Mouse (Mus musculus): Measurements from ENCODE around the gene B4galt4. TPM values are rescaled to one million over a fixed set of nuclear protein-coding genes. Genes with fewer than 3 reads are reported as not detected.

The B4galt4 gene
- total and polyA plus RNA-seq, 2 experiments from 2014 or later = 12.6 to 26.6 TPM

DNA sequence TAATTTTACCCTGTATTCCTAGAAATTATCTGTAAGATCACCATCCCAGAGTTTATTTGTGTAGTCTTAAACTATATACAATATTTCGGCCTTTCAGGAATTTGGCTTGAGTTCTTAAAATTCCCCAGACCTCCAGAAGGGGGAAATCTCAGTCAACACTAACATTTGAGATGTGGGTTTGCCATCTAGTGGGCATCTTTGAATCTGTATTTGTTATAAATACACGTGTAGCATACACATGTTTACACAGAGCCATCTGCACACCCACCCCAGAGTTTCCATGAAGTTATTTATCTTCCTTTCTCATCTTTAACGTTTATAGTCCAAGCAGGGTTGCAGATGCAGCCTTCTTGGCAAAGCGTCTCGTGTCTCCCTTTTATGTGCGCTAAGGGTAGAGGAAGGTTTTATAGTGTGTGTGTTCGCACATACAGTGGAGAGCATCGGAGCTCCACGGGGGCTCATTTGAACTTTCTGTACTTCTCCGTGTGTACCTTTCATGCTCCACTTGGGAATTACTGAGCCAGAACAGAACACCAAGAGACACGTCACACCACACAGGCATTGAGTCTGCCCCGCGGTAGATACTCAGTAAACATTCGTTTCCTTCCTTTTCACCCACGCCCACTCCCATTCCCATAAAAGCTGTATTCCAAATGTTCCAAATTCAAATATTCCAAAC lies 12.3 kb upstream of the B4galt4 start:
- H3K4me1 ChIP-seq (ENCODE audit: control insufficient read depth, insufficient read depth) = no peaks in the 10 kb centered on the region
- peak overlapping the region; percentile 79 for H3K27ac ChIP-seq (ENCODE audit: low read depth)
- DNase-seq (ENCODE audit: low spot score) = peak; percentile 77
- H3K4me3 ChIP-seq (ENCODE audit: low read depth, low read length) = peak overlapping the region; percentile 22
- ATAC-seq (ENCODE audit: insufficient read depth, low read depth) = peak; percentile 64
- TF ChIP-seq CTCF (IDR thresholded peaks at IDR 0.05; ENCODE audit: low read depth) (peak; percentile 77), EP300 (IDR thresholded peaks at IDR 0.05; ENCODE audit: low read depth) (no peak; the same call in 1 of the 2 replicates)
- H3K9ac ChIP-seq (replicated peaks; ENCODE audit: low read depth, low read length) = no peak overlapping the region
- H3K27me3 ChIP-seq (ENCODE audit: control insufficient read depth, insufficient read depth, low read length) = no peaks in the 10 kb centered on the region
- no peaks in the 10 kb centered on the region for H3K9me3 ChIP-seq (replicated peaks; ENCODE audit: control insufficient read depth, low read length)
- H3K36me3 ChIP-seq (replicated peaks; ENCODE audit: control insufficient read depth, insufficient read depth, low read length) = no peaks in the 10 kb centered on the region
- WGBS = 48% methylated on average over 15 of the region's 15 CpGs
- peak overlapping the region; percentile 55 for H3K4me2 ChIP-seq (ENCODE audit: low read depth, low read length)

DNA sequence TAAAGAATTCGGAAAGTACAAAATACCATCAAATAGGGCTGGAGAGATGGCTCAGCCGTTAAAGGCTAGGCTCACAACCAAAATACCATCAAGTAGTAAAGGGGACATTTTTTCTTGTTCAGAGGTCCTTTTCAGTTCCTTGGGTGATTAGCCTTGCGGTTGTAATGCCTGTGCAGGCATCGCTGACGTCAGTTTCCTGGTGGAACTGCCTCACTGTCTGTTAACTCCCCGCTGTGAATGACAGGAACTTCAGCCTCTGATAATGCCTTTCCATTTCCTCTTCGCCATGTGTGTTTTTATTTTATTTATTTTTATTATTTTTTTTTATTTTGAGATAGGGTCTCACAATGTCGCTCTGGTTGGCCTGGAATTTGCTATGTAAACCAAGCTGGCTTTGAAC lies 11.1 kb upstream of the B4galt4 start:
- no peaks in the 10 kb centered on the region for H3K4me1 ChIP-seq (ENCODE audit: control insufficient read depth, insufficient read depth)
- 36% methylated on average over 8 of the region's 8 CpGs for WGBS
- H3K36me3 ChIP-seq (replicated peaks; ENCODE audit: control insufficient read depth, insufficient read depth, low read length) = no peaks in the 10 kb centered on the region
- no peak overlapping the region for H3K4me3 ChIP-seq (ENCODE audit: low read depth, low read length)
- no peak for TF ChIP-seq EP300 (IDR thresholded peaks at IDR 0.05; ENCODE audit: low read depth)
- ATAC-seq (ENCODE audit: insufficient read depth, low read depth) (peak; percentile 56; the same call in 1 of the 2 replicates), DNase-seq (ENCODE audit: low spot score) (peak; percentile 63)
- peak overlapping the region; percentile 55 for H3K4me2 ChIP-seq (ENCODE audit: low read depth, low read length)
- no peaks in the 10 kb centered on the region for H3K9me3 ChIP-seq (replicated peaks; ENCODE audit: control insufficient read depth, low read length)
- no peak overlapping the region for H3K9ac ChIP-seq (replicated peaks; ENCODE audit: low read depth, low read length)
- no peaks in the 10 kb centered on the region for H3K27me3 ChIP-seq (ENCODE audit: control insufficient read depth, insufficient read depth, low read length)
- H3K27ac ChIP-seq (ENCODE audit: low read depth) = peak overlapping the region; percentile 79

- no peak overlapping the region for H3K27ac ChIP-seq (ENCODE audit: low read depth)
- no peak for DNase-seq (ENCODE audit: low spot score)
- no peaks in the 10 kb centered on the region for H3K27me3 ChIP-seq (ENCODE audit: control insufficient read depth, insufficient read depth, low read length)
- no peak overlapping the region for H3K9ac ChIP-seq (replicated peaks; ENCODE audit: low read depth, low read length)
- peak overlapping the region; percentile 58 for H3K4me3 ChIP-seq (ENCODE audit: low read depth, low read length)
- no peak for TF ChIP-seq EP300 (IDR thresholded peaks at IDR 0.05; ENCODE audit: low read depth)
- TF ChIP-seq CTCF (IDR thresholded peaks at IDR 0.05; ENCODE audit: low read depth) = no peak
- 77% methylated on average over 13 of the region's 13 CpGs for WGBS
- H3K9me3 ChIP-seq (replicated peaks; ENCODE audit: control insufficient read depth, low read length) = no peaks in the 10 kb centered on the region
- ATAC-seq (ENCODE audit: insufficient read depth, low read depth) = 0 out of 2 replicates have a peak, but pooled peaks have one; percentile 9
- H3K36me3 ChIP-seq (replicated peaks; ENCODE audit: control insufficient read depth, insufficient read depth, low read length) = 0 out of 2 replicates have a peak, but pooled peaks cover 11% of the 10 kb centered on the region
- H3K4me1 ChIP-seq (ENCODE audit: control insufficient read depth, insufficient read depth) = peaks cover 4% of the 10 kb centered on the region; the same call in 1 of the 2 replicates
- peak overlapping the region; percentile 78 for H3K4me2 ChIP-seq (ENCODE audit: low read depth, low read length)
Observed at GRCm38 (mm10) chr16:38741204-38741903, 710 bp upstream of the B4galt4 start.

GRCm38 (mm10) chr16:38742659-38743131 lies 631 bp downstream of the B4galt4 start:
- WGBS = under 1% methylated on average over 13 of the region's 13 CpGs
- peak overlapping the region; percentile 43 for H3K27ac ChIP-seq (ENCODE audit: low read depth)
- H3K9me3 ChIP-seq (replicated peaks; ENCODE audit: control insufficient read depth, low read length) = no peaks in the 10 kb centered on the region
- 0 out of 2 replicates have a peak, but pooled peaks cover 11% of the 10 kb centered on the region for H3K36me3 ChIP-seq (replicated peaks; ENCODE audit: control insufficient read depth, insufficient read depth, low read length)
- peak overlapping the region; percentile 52 for H3K9ac ChIP-seq (replicated peaks; ENCODE audit: low read depth, low read length)
- peak overlapping the region; percentile 58 for H3K4me3 ChIP-seq (ENCODE audit: low read depth, low read length)
- TF ChIP-seq EP300 (IDR thresholded peaks at IDR 0.05; ENCODE audit: low read depth) (no peak), CTCF (IDR thresholded peaks at IDR 0.05; ENCODE audit: low read depth) (no peak)
- H3K4me1 ChIP-seq (ENCODE audit: control insufficient read depth, insufficient read depth) = peaks cover 4% of the 10 kb centered on the region; the same call in 1 of the 2 replicates
- ATAC-seq (ENCODE audit: insufficient read depth, low read depth) (peak; percentile 11; the same call in 1 of the 2 replicates), DNase-seq (ENCODE audit: low spot score) (peak; percentile 25)
- peak overlapping the region; percentile 78 for H3K4me2 ChIP-seq (ENCODE audit: low read depth, low read length)
- no peaks in the 10 kb centered on the region for H3K27me3 ChIP-seq (ENCODE audit: control insufficient read depth, insufficient read depth, low read length)

DNA sequence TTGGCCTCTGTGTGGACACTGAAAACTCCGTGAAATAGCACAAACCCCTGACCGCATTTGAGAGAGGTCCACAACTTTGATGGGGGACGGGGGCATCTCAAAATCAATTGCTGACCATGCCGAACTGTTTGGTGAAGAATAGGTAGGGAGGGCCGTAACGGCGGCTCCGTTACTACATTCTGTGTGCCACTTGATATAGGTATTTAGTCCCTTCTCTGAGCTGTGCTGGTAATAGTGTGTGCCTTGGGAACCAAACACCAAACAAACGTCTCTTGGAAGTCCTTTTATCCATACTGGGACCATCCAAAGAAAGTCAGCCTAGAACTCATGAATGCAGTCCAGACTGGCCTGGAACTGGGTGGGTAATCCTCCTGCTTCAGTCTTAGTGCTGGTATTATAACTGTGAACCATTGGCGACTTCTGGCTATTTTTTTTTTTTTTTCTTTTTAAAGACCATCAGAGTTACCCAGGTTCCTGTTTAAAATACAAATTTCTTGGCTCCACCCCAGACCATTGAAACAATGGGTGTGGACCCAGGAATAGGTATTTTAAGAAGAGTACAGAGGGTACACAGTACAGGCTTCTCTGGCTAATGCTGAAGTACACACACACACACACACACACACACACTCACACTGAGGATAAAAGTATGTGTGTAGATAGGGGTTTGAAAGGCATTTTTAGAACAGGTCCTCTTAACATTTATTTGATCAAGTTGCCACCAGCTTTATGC lies 2.0 kb downstream of the B4galt4 start:
- Histone ChIP-seq H3K27me3 (ENCODE audit: control insufficient read depth, insufficient read depth, low read length) (no peaks in the 10 kb centered on the region), H3K36me3 (replicated peaks; ENCODE audit: control insufficient read depth, insufficient read depth, low read length) (0 out of 2 replicates have a peak, but pooled peaks cover 11% of the 10 kb centered on the region), H3K4me1 (ENCODE audit: control insufficient read depth, insufficient read depth) (peaks cover 4% of the 10 kb centered on the region; the same call in 1 of the 2 replicates), H3K9ac (replicated peaks; ENCODE audit: low read depth, low read length) (no peak overlapping the region), H3K27ac (ENCODE audit: low read depth) (no peak overlapping the region), H3K4me3 (ENCODE audit: low read depth, low read length) (no peak overlapping the region), H3K9me3 (replicated peaks; ENCODE audit: control insufficient read depth, low read length) (no peaks in the 10 kb centered on the region), H3K4me2 (ENCODE audit: low read depth, low read length) (no peak overlapping the region)
- DNase-seq (ENCODE audit: low spot score) = no peak
- TF ChIP-seq CTCF (IDR thresholded peaks at IDR 0.05; ENCODE audit: low read depth) (no peak), EP300 (IDR thresholded peaks at IDR 0.05; ENCODE audit: low read depth) (no peak)
- WGBS = 91% methylated on average over 10 of the region's 10 CpGs
- no peak for ATAC-seq (ENCODE audit: insufficient read depth, low read depth)

All from heart, postnatal 0 days (tissue).